Mouse (Mus musculus) c-Kit-negative CD71-positive TER-119-positive erythroid progenitor cells, embryonic 14.5 days (primary cell): Measurements from ENCODE around the gene Mnat1.
"Not testable (repeated sequence)": the region's sequence is repeated elsewhere in the genome, so short reads cannot be mapped to it uniquely, and the experiment has no call there.

Source experiments
- DNase-seq: peaks from one replicate; pipeline ENCODE4 v3.0.0-alpha.2; 2013; ENCODE audit warnings: low read depth, low spot score

The Mnat1 gene

DNA sequence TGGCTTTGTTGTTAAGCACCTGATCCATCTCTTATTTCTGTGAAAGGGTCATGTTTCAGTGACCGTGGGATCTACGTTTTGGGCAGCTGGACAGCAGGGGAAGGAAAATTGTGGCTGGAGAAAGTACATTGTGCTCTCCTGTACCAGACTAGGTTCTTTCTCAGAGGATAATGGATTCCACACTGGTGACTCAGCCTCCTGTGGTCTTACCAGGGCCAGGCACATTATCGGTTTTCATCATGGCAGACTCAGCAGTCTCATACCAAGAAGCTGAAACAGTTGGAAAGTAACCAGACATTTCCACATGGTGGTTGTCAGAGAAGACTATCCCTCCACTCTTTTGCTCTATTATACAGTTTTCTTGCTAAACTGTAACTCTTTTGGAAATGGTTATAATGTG is 23.7 kb downstream of the Mnat1 start:
- DNase-seq, result no peak

DNA sequence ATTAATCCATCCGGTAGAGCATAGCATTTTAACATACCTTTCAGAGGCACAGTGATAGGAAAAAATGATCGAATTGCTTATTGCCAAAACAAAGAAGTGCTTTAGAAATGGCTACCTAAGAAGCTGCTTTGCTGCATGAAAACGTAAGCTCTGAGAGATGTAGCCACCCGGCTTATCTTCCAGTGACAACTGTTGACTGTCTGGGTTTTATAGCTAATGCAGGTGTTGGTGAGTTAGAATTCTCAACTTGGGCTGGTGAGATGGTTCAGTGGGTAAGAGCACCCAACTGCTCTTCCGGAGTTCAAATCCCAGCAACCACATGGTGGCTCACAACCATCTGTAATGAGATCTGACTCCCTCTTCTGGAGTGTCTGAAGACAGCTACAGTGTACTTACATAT is 27.5 kb downstream of the Mnat1 start:
- not testable (repeated sequence) for DNase-seq

DNA sequence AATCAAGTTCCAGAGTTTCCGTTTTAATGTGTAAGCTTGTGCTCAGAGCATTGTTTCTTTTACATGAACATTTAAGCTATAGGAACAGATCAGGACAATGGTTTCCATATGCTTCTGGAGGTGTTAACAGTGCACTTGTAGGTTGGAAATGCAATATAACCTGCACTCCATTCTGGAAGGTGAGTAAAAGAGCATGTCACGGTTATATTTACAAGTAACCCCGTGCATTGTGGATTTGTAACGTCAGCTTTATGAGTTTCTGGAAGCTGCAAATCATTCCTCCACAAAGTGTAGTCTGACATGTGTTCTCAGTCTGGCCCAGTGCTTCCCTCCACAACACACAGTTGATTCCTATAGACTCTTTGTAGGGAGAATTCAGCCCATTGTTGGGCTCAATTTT is 30.6 kb downstream of the Mnat1 start:
- DNase-seq, result no peak

DNA sequence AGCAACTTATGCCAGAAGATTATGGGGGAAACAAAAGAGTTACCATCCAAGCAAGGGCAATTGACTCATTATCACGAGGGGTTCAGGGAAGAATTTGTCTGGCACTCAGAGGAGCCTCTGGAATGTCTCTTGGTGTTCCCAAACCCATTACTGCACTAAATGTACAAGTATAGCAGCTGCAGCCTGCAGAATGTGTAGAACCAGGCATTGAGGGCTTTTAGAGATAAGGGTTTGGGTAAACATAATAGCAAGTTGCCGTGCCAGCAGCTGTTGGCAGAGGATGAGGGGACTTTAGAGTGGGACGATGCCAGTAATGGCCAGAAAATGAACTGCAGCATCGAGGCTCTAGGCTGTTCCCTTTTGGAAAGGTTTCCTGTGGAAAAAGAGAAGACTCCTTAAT is 36.8 kb downstream of the Mnat1 start:
- no peak for DNase-seq

DNA sequence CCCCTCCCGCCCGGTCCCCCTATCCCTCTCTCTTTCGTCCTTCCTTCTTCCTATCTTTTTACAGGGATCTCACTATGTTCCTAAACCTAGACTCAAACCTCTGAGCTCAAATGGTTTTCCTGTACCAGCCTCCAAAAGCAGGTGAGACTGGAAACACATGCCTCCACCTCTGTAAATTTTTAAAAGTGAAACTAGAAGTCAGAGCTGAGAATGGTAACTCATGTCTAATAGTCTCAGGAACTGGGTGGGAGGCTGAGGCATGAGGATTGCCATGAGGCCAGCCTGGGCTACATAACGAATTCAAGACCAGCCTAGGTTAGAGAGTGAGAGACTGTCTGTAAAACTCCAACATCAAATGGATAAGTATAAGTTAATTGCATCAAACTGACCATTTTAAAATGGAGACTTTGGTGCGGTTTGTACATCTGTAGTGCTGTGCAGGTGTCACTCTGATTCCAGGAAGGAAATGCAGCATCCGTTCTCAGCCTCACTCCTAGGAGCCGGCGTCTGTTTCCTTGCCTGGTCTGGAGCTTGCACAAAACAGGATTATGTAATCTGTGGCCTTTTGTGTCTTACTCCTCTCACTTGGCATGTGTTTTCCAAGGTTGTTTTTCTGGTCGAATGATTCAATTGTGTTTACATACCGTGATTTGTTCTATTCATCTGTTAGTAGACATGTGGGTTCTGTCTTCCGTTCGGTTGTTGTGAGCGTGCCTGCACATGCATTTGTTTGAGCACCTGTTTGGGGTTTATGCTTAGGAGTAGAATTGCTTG is 39.1 kb downstream of the Mnat1 start:
- no peak for DNase-seq

DNA sequence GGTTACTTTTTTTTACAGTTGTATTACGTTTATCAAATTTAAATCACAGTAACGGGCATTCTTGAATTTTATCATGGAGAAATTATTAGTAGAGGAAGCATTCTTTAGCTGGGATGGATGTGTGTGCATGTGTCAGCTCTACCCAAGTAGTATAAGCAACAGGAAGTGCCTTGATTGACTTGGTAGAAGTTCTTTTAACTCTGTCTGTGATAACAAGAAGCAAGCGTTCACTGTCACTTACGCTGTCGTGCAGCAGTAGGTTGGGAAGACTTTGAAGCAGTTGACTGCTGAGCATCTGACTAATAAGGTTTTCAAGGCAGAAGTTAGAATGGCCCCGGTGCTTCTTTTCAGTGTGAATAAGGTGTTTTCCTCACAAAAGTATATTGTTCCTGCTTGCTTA is 47.3 kb downstream of the Mnat1 start:
- DNase-seq, result no peak

DNA sequence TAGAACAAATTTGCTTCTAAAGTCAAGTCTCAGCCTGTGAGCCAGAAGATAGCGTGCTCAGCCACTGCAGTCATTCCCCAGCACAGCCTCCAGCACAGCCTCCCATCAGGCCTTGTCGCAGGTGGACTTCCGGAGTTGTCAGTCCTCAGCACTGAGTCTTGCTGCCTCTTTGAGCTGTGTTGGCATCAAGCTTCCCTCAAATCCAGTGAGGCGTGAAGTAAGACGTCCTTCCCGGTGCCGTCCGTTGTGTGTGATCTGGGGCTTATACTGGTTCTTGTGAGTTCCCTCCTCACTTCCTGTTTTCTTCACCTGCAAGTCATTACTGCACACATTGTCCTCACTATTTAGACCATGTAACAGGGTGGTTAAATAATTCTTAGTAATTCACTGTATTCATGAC is 60.4 kb downstream of the Mnat1 start:
- no peak for DNase-seq

DNA sequence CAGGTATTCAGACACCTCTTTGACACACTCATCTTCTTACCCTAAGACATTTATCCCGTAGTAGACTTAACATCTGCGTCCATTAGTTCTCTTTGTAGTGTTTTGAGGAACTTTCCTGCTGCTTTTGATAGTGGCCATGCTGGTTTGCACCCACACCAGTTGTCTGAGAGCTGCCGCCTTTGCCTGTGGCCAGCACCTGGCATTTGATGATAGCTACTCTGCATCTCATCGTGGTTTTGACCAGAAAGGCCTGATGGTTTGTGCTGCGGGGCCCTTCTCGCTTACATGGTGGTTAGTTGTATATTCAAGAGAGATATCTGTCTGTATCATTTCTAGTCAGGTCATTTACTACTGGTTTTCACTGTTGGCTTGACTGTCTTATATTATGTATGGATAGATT is 73.8 kb downstream of the Mnat1 start:
- DNase-seq, result no peak

DNA sequence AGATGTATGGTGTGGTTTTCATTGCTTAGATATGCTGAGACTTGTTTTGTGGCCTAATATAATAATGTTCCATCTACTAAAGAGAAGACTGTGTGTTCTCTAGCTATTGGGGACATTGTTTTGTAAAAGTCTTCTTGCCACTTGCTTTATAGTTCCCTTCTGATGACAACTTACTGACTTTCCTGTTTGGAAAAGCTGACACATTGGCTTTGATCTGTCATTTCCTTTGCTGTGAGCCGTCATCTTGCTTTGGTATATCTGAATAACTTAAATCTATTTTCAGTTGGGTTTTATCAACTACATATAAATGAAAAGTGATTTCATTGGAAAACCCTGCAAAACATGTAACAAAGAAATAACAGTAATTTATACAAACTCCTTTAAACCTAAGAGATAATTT is 74.9 kb downstream of the Mnat1 start:
- no peak for DNase-seq

DNA sequence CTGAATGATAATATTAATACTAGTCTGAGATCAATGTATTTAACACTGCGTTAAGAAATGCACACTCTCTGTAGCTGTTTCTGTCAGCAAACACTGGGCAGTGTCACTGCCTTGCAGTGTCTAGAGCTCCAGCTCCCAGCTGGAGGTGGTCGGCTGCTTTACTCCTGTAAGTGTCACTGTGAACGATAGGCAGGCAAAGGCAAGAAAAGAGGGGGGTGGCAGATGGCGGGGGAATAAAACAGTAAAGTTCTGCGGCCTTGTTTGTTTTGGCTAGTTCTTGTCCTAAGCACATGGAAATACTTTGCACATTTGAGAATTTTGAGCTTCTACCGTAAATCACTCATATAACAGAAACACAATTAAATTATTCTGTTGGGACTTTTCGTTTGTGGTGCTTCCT is 75.9 kb downstream of the Mnat1 start:
- DNase-seq, result no peak

DNA sequence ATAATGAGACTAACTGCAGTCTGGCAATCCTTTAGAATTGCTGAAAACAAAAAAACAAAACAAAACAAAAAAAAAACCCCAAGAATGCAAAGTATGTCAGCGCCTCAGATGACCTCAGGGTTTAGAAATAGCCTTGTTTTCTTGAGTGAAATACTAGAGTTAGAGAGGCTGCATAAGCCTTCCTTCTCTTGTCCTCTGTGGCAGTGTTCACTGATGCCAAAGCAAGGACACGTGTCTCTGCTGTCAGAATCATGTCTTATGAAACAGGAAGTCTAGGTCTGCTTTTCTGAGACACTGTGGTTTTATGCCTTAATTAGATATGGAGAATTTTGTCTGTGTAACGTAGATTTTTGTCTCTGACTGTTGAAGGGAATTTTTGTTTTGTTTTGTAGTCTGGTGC is 78.1 kb downstream of the Mnat1 start:
- no peak for DNase-seq

DNA sequence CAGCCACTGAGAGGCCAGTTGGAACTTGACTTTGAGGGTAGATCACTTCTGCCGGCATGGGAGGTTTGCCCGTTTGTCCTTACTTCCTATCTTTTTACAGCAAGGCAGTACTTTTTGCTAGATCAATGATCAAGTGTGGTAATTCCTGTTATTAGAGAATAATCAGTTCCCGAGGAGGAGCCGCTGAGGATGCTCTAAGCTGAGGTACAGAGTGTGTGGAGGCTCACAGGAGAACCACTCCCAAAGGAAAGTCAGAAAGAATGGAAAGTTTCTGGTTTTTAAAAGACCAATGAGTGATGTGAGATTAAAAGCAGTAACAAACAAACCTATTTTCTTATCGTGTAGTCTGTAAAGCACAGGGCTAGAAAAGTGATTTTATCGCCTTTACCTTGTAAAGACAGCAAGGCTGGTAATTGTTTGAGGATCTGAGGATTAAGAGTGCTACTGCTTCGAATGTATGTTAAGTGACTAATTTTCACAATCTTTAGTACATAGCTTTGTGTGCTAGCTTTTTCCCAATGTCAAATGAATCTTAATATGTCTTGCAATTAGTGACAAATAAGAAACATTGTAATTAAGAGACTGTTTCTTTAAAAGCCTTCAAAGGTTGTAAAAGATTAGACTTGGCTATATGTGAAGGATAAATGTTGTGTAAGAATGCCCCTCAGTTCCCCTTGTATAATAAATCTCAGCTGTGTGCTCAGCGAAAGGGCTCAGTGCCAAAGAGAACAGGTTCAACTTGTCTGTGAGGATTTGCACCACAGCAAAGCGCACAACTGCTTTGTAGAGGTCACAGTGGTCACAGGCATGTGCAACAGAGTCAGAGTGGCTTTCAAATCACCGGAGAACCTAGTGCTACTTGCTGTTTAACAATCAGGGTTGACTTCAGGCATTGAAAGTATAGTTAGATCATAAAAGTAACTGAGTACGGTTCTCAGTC is 82.5 kb downstream of the Mnat1 start:
- DNase-seq, result no peak

DNA sequence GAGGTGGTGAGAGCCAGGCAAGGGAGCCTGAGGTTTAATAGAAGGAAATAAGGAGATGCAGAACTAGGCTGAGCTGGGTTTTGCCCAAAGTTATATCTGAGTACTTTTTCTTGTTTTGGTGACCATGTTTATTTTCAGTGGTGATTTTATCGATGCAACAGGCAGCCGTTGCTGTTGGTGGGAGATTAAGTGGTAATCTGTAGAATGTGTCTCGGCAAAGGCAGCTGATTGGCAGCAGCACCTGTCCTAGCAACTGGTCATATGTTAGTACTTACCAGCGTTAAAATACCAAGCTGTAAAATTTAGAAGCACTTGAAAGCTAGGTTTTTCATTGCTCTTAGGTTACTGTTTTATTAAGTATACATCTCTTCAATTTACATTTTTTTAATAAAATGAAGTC is 83.5 kb downstream of the Mnat1 start:
- no peak for DNase-seq

DNA sequence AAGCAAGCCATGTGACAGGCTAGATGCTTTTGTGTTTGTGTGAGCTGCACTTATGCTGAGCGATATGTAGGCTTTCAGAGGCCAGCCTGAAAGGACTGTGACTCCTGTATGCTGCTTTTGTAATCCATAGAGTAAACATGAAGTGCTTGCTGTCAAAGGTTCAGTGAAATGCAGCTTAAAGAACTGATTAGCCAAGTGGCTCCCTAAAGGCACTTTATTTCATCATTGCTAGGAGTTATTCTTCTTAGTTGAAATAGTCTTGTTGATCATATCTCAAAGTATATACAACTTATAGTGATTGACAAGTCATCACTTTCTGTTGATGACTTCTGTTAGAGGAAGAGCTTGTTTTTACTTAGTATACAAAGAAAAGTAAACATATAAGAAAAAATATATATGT is 83.9 kb downstream of the Mnat1 start:
- DNase-seq, result no peak

DNA sequence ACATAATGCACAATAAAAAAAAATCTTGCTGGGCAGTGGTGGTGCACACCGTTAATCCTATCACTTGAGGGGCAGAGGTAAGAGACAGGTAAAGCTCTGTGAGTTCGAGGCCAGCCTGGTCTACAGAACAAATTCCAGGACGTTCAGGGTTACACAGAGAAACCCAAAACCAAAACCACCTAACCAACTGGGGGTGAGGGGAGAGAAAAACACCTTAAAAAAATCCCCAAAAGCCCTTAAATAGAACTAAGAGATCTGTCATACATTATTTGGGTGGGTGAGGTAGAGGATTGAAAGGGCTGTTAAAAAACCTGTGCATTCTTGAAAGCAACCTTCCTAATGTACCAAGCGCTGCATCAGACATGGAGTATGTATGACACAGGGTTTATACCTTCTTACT is 85.0 kb downstream of the Mnat1 start:
- DNase-seq, result no peak

DNA sequence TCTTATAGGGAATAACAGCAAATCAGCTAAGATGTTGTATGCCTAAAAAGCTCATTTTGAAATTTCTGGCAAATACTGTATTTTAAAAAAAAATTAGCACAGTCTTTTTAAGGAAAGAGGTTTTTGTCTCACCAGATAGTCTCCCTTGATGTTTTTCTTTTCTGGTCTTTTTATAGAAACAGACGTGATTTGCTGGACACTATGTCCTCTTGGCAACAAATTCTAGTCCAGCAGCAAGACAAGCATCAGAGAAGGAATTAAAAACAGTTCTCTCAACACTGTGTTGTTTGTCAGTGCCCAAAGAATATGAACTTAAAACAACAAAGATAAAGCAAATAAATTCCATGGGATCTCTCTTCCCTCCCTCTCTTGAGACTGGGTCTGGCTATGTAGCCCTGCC is 85.6 kb downstream of the Mnat1 start:
- no peak for DNase-seq

DNA sequence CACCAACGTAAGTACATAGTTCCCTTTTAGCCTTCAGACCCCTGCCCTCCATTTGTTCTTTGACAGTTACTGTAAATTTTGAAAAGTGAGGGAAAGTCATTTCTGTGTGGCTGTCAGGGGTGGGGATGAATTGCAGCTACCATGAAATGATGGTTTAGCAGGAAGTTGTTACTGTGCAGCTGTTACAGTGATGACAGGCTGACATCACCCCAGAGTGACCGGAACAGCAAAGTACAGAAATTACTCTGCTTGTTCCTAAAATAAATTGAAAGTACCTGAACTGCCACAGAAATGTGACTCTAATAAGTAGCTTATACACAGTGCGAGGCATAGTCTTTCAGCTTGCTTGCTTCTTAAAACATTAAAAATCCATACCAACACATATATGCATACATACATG is 86.9 kb downstream of the Mnat1 start:
- no peak for DNase-seq

DNA sequence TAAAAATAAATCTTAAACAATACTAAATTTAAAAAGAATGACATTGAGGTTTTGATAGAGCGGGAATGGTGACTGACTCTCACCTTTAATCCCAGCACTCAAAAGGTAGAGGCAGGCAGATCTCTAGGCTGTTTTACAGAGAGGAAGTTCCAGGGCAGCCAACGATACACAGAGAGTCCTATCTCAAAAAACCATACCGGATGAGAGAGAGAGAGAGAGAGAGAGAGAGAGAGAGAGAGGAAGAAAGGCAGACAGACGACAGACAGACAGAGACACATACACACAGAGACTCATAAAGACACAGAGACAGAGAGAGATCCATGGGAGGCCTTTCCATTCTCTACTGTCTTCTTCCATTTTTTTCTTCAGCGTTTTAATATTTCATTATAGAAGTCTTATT is 92.3 kb downstream of the Mnat1 start:
- no peak for DNase-seq

DNA sequence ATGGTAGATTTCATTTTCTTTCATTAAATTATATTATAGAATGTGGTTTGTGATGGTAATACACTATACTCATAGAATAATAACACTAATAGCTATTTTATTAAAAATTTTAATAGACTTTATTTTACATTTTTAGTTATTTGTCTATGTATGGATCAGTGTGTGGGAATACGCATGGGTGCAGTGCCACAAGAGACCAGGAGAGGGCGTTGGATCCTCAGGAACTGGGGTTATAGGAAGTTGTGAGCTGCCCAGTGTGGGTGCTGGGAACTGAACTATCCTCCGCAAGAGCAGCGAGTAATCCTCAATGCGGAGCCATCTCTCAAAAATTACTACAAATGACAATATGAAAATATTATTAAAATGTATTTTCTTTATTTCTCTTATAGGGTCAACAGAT is 95.1 kb downstream of the Mnat1 start:
- no peak for DNase-seq

DNA sequence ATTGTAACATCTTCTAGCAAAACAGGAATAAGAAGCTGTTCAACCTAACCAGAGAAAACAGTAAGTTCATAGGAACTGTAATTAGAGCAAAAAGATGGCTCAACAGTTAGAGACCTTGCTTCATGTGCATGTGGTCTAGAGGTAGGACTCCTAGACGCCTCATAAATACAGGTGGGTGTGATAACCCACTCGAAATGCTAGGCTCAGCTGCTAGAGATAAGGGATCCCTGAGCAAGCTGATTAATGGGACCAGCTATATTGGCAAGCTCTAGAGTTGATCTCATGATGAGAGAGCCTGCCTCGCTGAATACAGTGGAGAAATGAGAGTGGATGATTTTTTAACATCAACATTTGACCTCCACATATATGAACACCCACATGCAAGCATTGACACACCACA is 97.7 kb downstream of the Mnat1 start:
- DNase-seq, result no peak

DNA sequence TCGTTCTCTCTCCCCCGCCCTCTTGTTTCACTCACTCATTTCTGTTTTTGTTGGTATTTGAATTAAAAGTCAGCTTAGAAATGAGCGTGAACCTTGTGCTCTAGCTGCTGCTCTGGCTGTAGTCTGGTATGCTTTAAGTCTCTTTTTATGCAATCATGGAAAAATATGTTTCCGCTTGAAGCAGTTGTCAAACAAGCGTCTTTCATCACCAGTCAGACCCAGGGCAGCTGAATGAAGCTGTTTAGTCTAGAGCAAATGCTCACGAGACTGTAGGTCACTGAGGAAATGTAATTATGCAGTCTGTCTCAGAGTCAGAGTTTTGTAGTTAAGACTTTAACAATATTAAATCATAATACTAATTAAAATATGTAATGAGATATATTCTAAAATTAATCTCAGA is 100.4 kb downstream of the Mnat1 start:
- no peak for DNase-seq

DNA sequence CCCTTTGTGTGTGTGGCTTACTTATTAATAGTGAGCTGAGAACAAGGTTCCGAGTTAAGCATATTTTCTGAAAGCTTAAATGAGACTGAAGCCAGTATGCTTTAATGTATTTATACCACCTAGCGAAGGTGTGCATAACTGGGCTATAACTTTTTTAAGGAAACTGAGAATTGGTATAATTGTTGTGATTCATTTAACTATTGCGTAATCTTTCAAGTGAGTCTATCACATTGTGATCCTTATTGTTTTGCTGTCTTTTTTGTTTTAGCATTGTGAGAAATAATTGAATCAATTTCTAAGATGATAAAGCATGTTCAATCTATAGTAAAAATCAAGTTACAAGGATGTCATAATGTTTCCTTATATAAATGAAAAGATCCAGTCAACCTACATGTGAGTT is 104.9 kb downstream of the Mnat1 start:
- DNase-seq, result no peak

DNA sequence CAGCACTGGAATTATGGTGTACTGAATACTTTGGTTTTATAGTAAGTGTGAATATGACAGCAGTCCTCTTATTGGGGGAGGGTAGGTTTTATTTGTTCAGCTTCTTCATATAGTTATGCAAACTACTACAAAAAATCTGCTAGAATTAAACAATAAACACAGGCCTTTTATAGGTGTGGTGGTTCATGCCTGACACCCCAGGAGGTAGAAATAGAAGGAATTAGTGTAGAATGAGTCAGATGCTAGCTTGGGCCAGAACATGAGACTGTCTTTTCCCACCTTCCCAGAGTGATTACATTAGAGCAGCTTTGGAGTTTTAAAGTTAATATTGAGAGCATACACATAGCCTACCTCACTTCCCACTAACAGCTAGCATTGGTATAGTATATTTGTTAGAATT is 106.7 kb downstream of the Mnat1 start:
- no peak for DNase-seq
